Mouse (Mus musculus) liver, postnatal 0 days (tissue): Measurements from ENCODE around the gene Cd80. TPM values are rescaled to one million over a fixed set of nuclear protein-coding genes. Genes with fewer than 3 reads are reported as not detected.

ENCODE experiments used
- ATAC-seq: fragments of 200-750 bp; cut with Nextera tagmentation; 2 replicates; pipeline ENCODE4 v1.8.0; 2017; ENCODE audit warnings: mild to moderate bottlenecking, moderate library complexity
- DNase-seq: peaks from one replicate; pipeline ENCODE4 v3.0.0-alpha.2; 2016
- H3K27ac ChIP-seq: fragments of 300-500 bp; sonication (generic); 2 replicates; pipeline ENCODE4 v1.5.1; 2014; ENCODE audit warnings: antibody characterized with exemption, moderate library complexity, mild to moderate bottlenecking, low read depth
- H3K27me3 ChIP-seq: fragments of 300-500 bp; sonication (generic); 2 replicates; pipeline ENCODE4 v1.6.1; 2014; ENCODE audit warnings: low read length, control low read depth, mixed read lengths; ENCODE audit not compliant: insufficient read depth
- H3K36me3 ChIP-seq: fragments of 300-500 bp; sonication (generic); replicated peaks from 2 replicates; pipeline ENCODE4 v1.6.1; 2014; ENCODE audit warnings: mild to moderate bottlenecking, control low read depth, low read length, moderate library complexity, mixed read lengths; ENCODE audit not compliant: insufficient read depth
- H3K4me1 ChIP-seq: fragments of 300-500 bp; sonication (generic); 2 replicates; pipeline ENCODE4 v1.6.1; 2014; ENCODE audit warnings: antibody characterized with exemption, mild to moderate bottlenecking, control low read depth; ENCODE audit not compliant: insufficient read depth
- H3K4me2 ChIP-seq: fragments of 300-500 bp; sonication (generic); 2 replicates; pipeline ENCODE4 v1.6.1; 2014; ENCODE audit warnings: low read depth, mild to moderate bottlenecking, low read length, moderate library complexity, mixed read lengths
- H3K4me3 ChIP-seq: fragments of 300-500 bp; sonication (generic); 2 replicates; pipeline ENCODE4 v1.5.1; 2014; ENCODE audit warnings: low read depth, low read length
- H3K9ac ChIP-seq: fragments of 300-500 bp; sonication (generic); replicated peaks from 2 replicates; pipeline ENCODE4 v1.6.1; 2014; ENCODE audit warnings: mild to moderate bottlenecking, moderate library complexity
- H3K9me3 ChIP-seq: fragments of 300-500 bp; sonication (generic); 2 replicates; pipeline ENCODE4 v1.6.1; 2016; ENCODE audit warnings: mild to moderate bottlenecking, control low read depth, low read length, mixed read lengths
- CTCF ChIP-seq: sonication (generic); IDR thresholded peaks from 2 replicates; pipeline ENCODE4 v1.5.1; 2016; ENCODE audit warnings: antibody characterized with exemption, low read depth
- EP300 ChIP-seq: IDR thresholded peaks from 2 replicates; pipeline ENCODE4 v1.6.1; 2016; ENCODE audit warnings: antibody characterized with exemption, low read depth, mild to moderate bottlenecking
- WGBS: fragments of 180-500 bp; shearing (Covaris S2); extraction: QIAGEN DNeasy Blood & Tissue Kit; methylation state at CpG from one replicate; pipeline ENCODE4 v1.1.7; 2014; ENCODE audit not compliant: insufficient replicate concordance; 5-methylcytosine and 5-hydroxymethylcytosine counted together
- polyA plus RNA-seq: library from polyadenylated mRNA; unstranded; fragments of >200 nt; fragmentation: Nextera tagmentation; extraction: Ambion mirVana; gene quantifications from 2 replicates; pipeline ENCODE4 v1.2.1, GENCODE M21; 2015

The Cd80 gene
- polyA plus RNA-seq, 1 experiment from 2014 or later: 0.15 TPM

- no peaks in the 10 kb centered on the region for H3K4me1 ChIP-seq
- no peaks in the 10 kb centered on the region for H3K27me3 ChIP-seq
- TF ChIP-seq EP300 (no peak), CTCF (no peak)
- no peak overlapping the region for H3K9ac ChIP-seq
- H3K4me2 ChIP-seq: no peak overlapping the region
- DNase-seq (no peak), ATAC-seq (no peak)
- 74% methylated on average over 8 of the region's 8 CpGs for WGBS
- no peak overlapping the region for H3K4me3 ChIP-seq
- no peaks in the 10 kb centered on the region for H3K36me3 ChIP-seq
- H3K27ac ChIP-seq: no peak overlapping the region
- no peaks in the 10 kb centered on the region for H3K9me3 ChIP-seq
Measured at GRCm38 (mm10) chr16:38469437-38469836, 14.1 kb downstream of the Cd80 start.

- H3K27me3 ChIP-seq: no peaks in the 10 kb centered on the region
- no peak overlapping the region for H3K4me3 ChIP-seq
- H3K9me3 ChIP-seq: no peaks in the 10 kb centered on the region
- H3K9ac ChIP-seq: no peak overlapping the region
- no peaks in the 10 kb centered on the region for H3K36me3 ChIP-seq
- WGBS: 48% methylated on average over 11 of the region's 11 CpGs
- DNase-seq (no peak), ATAC-seq (no peak)
- no peak for TF ChIP-seq EP300
- TF ChIP-seq CTCF: 0 out of 2 replicates have a peak, but pooled peaks have one; percentile 10
- peaks cover 12% of the 10 kb centered on the region for H3K4me1 ChIP-seq
- no peak overlapping the region for H3K4me2 ChIP-seq
- no peak overlapping the region for H3K27ac ChIP-seq
Measured at GRCm38 (mm10) chr16:38471697-38472506, 16.5 kb downstream of the Cd80 start.

- peak; percentile 73 for ATAC-seq
Measured at GRCm38 (mm10) chr16:38472507-38472873, 17.1 kb downstream of the Cd80 start.

GRCm38 (mm10) chr16:38473661-38474060 lies 18.3 kb downstream of the Cd80 start:
- Histone ChIP-seq H3K27me3 (no peaks in the 10 kb centered on the region), H3K36me3 (no peaks in the 10 kb centered on the region), H3K9ac (no peak overlapping the region), H3K4me1 (peaks cover 16% of the 10 kb centered on the region), H3K9me3 (no peaks in the 10 kb centered on the region), H3K4me3 (no peak overlapping the region), H3K27ac (no peak overlapping the region), H3K4me2 (no peak overlapping the region)
- ATAC-seq (no peak), DNase-seq (no peak)
- WGBS: 49% methylated on average over 5 of the region's 5 CpGs
- TF ChIP-seq EP300 (0 out of 2 replicates have a peak, but pooled peaks have one; percentile 9), CTCF (no peak)

More at GRCm38 (mm10) chr16:38472507-38472873, 17.1 kb downstream of the Cd80 start:
- Histone ChIP-seq H3K4me2 (no peak overlapping the region), H3K9me3 (no peaks in the 10 kb centered on the region), H3K4me3 (no peak overlapping the region), H3K36me3 (no peaks in the 10 kb centered on the region), H3K4me1 (peaks cover 16% of the 10 kb centered on the region), H3K9ac (no peak overlapping the region), H3K27ac (no peak overlapping the region), H3K27me3 (no peaks in the 10 kb centered on the region)
- 64% methylated on average over 5 of the region's 5 CpGs for WGBS
- TF ChIP-seq EP300: peak; percentile 88
- TF ChIP-seq CTCF: no peak
- DNase-seq: no peak

- Histone ChIP-seq H3K9ac (no peak overlapping the region), H3K9me3 (no peaks in the 10 kb centered on the region), H3K4me1 (peaks cover 16% of the 10 kb centered on the region), H3K4me2 (no peak overlapping the region), H3K27me3 (no peaks in the 10 kb centered on the region), H3K27ac (no peak overlapping the region), H3K4me3 (no peak overlapping the region), H3K36me3 (no peaks in the 10 kb centered on the region)
- 63% methylated on average over 9 of the region's 9 CpGs for WGBS
- ATAC-seq: no peak
- no peak for TF ChIP-seq CTCF
- TF ChIP-seq EP300: no peak
- DNase-seq: no peak
Measured at GRCm38 (mm10) chr16:38474677-38475286, 19.4 kb downstream of the Cd80 start.

- Histone ChIP-seq H3K4me3 (peak overlapping the region; percentile 50; the same call in 1 of the 2 replicates), H3K9me3 (no peaks in the 10 kb centered on the region), H3K9ac (no peak overlapping the region), H3K27ac (no peak overlapping the region), H3K36me3 (no peaks in the 10 kb centered on the region), H3K27me3 (no peaks in the 10 kb centered on the region), H3K4me1 (peaks cover 16% of the 10 kb centered on the region), H3K4me2 (peak overlapping the region; percentile 88)
- 35% methylated on average over 4 of the region's 4 CpGs for WGBS
- DNase-seq: no peak
- no peak for ATAC-seq
- no peak for TF ChIP-seq EP300
- no peak for TF ChIP-seq CTCF
Measured at GRCm38 (mm10) chr16:38475681-38476311, 20.4 kb downstream of the Cd80 start.
